Mouse (Mus musculus) cerebellum, adult 11 months (tissue): ENCODE measurements around the gene Gdpd3.
A peak's percentile ranks its signal among the peaks of the same experiment; 100 is the strongest.

Source experiments
- DNase-seq: peaks from one replicate; pipeline ENCODE4 v3.0.0; 2022

Gdpd3 gene

DNA sequence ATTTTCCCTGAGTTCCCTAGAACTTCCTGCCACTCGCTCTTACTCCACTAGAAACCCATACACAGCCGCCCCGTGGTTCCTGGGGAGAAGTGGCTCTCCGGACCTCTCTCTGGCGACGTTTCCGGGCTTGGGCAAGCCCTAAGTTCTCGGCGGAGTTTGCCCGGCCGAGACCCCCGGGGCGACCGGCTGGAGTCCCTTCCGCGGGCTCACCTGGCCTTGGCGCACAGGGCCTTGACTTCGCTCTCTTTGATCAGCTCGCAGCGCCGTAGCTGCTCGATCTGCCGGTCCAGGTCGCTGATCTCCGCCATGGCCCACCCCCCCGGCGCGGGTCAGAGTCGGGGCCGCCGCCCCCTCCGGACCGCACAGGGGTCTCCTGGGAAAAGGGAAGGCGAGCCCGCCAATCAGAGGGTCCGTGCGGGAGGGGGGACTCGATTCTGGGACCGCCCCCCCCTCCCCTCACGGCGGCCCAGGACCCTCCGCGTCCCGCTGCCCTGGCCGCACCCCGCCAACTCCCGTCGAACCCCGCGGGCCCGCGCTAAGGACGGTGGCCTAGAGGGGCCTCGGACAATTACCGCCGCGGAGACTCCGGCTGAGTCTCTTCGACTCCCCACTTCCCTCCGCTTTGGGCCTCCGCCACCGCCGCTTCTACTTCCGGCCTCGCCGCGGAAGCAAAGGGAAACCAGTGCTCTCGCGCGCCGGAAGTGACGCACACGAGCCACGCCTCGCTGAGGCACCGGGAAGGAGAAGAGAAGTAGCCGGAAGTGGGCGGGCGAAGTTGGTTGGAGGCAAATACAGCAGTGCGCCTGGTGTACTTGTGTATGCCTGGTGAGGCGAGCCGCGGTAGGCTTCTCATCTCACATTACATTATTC lies 26.0 kb downstream of the Gdpd3 start, which contains the start of gene Ppp4c:
Ppp4c (minus strand) TSS at position 646 of the 870 bp plus-strand sequence.
- peak; percentile 93 for DNase-seq

GRCm38 (mm10) chr7:126792721-126793443 lies 26.7 kb downstream of the Gdpd3 start:
- DNase-seq: no peak

- no peak for DNase-seq
These were observed 27.5 kb downstream of the Gdpd3 start for GRCm38 (mm10) chr7:126793456-126794270.

GRCm38 (mm10) chr7:126794271-126794605 lies 28.1 kb downstream of the Gdpd3 start:
- DNase-seq: no peak

DNA sequence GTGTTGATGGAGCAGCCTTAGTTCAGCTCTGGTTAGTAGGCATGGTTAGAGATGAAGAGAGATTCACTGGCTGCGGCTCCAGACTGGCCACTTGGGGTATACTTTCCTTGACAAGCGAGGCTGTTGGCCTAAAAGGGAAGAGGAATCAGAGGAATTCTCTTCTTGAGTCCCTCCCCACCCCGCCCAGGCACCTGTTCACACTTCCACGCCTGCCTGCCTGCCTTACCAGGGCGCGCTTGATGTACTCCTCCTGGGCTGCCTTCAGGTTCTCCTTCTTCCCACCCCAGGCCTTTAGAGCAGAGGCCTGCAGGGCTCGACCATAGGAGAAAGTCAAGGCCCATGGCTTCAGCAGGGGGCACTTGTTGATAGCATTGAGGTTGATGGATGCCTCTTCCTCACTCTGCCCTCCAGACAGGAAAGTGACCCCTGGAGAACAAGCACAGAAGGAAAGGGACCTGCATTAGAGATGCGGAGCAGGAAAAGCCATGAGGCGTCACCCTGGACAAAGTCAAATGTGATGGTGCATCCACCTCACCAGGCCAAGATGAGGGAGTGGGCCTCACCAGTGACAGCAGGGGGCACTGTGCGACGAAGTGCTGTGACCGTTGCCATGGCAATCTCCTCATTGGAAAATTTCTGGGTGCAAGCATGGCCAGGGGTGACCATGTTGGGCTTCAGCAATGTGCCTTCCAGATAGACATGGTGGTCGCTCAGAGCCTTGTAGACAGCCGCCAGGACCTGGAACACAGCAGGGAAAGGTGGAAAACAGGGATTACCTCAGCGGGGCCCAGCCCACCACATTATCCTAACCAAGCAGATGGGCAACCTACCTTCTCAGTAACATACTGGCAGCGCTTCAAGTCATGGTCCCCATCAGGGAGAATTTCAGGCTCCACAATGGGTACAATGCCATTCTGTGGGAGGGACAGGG lies 29.5 kb downstream of the Gdpd3 start:
- DNase-seq: no peak

GRCm38 (mm10) chr7:126796350-126796932 lies 30.3 kb downstream of the Gdpd3 start:
- DNase-seq: peak; percentile 64

DNA sequence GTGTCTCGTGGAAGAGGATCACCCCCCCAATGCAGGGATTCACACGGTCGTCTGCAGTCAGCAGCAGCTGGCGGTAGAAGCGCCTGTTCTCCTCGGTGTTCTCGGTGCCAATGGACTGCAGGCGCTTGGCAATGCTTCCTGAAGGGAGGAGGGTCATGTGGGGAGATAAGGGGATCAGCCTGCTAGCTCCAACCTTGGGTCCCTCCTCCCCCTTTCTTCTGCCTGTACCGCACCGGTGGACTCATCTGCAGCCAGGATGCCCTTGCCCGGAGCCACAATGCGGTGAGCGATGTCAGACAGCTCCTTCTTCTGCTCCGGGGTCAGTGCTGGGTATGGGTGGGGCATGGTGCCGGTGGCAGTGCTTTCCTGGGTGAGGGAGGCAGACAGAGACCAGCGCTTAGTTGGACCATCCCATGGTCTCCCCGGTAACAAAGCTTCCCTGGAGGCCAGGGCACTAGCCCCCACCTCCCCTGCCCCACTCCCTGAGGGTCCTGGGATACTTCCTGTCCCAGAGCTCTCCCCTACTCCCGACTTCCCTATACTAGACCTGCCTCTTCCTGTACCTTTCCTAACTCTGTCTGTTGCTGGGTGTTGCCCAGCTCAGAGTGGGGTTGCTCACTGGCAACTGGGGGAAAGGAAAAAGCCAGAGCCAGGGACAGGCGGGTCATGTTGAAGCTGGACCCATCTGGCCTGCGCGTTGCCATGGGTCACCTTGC lies 31.4 kb downstream of the Gdpd3 start, which contains the start of gene Fam57b:
Fam57b (plus strand) TSS at position 258 of the 716 bp plus-strand sequence.
- DNase-seq: peak; percentile 52

DNA sequence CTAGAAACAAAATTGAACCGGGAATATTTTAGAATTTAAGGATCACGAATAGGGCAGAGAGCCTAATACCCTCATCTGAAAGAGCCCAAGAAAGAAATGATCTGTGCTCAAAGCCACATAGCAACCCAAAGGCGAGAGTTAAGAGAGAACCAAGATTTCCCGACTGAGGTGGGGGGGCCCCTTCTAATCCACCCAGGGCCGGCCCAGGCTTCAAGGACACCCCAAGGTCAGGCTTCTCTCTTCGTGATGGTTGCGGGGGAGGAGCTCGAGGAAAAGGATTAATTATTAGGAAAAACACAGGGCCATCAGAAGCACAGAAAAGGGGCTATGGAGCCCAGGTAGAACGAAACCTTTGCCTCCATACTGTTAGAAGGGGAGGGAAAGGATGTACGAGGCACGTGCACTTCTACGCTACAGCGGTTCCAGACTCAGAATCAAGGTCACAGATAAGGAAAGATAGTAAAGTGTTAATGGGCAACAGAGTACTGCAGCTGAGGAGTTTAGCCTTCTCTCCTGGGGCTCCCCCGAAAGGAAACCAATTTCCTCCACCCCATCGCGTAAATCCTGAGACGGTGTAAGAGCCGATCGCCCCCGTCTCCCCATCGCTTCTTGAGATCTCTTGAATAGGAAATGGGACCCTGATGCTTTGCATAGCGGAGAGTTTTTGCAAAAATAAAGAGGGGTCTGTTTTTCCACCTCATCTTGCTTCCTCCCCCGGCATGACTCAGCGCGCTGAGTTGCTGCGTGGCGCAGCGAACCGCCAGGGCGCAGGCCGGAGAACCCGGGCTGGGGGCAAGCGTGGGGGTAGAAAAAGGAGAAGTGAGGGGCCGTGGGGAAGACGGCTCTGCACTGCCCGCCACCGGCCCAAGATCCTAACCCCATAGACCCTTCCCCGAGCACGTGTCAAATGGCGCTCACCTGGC lies 32.3 kb downstream of the Gdpd3 start:
- peak; percentile 49 for DNase-seq

DNA sequence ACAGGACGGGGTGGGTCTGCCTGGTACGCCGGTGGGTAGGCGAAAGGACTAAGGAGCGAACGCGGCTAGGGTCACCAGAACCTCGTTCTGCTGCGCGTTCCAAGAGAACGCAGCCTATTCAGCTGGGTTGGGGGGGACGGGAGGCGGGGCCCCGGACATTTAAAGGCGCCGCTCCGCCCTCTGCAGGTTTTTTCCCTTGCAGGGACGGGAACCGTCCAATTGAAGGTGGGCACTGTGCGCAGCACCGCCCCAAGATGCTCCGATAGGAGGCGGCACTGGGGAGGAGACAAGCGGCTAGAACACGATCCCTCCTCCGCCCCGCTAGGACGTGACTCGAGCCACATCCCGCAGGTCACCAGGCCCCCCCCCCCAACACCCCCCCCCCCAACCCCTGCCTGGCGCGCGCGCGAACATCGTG lies 32.9 kb downstream of the Gdpd3 start:
- peak; percentile 97 for DNase-seq

DNA sequence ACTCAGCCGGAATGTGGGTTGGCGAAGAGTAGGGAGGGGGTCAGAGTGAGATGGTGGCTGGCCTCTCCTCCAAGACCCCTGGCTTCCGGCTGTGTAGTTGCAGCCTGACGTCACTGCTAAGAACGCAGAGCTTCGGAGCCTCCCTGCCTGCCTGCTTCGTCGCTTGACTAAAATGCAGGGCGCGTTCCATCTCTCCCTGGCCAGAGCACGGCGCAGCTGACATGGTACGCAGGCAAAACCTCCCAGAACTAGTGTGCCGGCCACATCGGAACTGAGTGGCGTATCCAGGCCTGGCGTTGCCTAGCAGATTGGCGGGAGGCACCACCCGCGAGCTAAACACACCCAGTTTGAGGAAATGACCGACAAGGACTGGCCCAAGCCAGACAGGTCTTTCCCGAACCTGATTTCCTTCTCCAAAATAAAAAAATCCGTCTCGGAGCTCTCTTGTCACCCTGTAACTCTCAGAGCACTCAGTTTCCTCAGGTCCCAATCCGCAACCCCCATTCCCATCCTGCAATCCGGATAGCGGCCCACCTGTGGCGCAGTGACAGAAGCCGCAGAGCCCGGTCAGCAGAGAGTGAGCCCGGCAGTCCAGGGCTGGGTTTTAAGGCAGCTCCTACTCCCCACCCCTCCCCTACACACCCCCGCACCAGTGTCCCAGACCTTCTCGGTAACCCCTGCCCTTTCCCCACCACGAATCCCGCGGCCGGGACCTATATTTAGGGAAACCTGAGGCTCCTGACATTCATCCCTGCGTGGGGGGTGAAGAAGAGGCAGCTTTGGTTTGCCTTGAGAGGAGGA lies 33.5 kb downstream of the Gdpd3 start:
- DNase-seq: peak; percentile 76

DNA sequence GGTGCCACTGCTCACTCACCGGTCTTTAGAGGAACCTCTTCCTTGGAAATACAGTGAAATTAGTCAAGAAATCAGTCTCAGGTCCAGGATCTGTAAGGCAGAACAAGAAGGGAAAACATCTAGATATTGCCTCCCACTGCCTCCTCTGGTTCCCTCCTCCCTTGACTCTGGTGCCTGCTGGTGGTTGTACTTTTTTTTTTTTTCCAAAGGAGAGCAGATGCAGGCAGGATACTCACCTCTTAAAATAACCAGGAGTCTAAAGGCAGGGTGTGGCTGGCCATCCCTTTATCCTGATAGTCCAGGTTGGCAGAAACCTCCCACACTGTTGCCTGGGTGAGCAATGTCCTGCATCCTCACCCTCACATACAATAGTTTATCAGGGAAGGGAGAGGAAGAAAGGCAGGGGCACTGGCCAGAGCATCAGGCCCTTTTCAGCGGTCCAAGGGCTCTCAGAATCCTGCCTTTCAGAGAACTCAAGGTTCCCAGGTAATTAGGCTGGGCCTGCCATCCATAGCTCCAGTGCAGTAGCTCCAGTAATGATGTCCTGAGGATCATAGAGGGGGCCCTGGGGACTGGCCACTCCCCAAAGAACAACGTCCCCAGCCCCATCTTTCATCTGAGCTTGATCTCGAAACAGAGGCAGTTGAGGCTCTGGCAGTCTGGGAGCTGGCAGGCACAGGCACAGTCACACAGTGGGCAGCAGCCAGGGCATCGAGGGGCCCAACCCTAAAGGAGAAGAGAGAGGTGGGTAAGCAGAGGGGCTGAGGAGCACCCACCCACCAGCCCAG lies 34.3 kb downstream of the Gdpd3 start:
- DNase-seq: no peak

GRCm38 (mm10) chr7:126801057-126801422 lies 34.9 kb downstream of the Gdpd3 start:
- DNase-seq: no peak

GRCm38 (mm10) chr7:126802134-126802889 lies 36.2 kb downstream of the Gdpd3 start:
- no peak for DNase-seq

GRCm38 (mm10) chr7:126803181-126803580 lies 37.0 kb downstream of the Gdpd3 start:
- no peak for DNase-seq

DNA sequence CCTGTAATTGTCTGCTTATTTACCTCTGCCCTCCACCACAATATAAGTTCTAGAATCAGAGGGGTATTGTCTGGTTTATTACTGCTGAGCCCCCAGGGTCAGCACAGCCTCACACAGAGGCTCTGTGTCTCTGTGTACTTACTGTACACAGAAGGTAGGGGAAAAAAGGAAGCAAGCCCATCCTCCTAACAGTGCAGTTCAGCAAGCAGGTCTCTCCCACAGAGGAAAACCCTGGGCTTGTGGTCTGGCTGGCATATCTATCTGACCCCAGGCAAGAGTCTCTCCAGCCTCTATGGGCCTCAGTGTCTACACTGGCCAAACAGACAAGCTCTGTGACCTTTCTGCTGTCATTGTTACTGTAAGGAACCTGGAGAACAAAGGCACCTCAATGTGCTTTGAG lies 37.6 kb downstream of the Gdpd3 start:
- no peak for DNase-seq

DNA sequence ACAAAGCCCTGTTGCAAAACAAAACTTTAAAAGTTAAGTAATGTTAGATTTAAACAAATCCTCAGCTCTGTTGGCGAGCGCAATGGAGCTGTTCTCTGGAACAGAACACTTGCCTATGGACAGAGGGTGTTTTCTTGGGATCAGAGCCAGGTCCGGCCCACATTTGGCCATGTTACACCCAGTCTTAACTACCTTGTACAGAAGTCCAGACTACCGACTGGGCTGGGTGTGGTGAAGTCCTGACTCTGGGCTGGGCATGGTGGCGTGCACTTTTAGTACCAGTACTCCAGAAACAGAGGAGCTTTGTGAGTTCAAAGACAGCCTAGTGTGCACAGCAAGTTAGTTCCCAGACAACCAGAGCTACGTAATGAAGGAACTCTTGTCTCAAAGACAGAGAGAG lies 40.8 kb downstream of the Gdpd3 start:
- no peak for DNase-seq

GRCm38 (mm10) chr7:126807405-126807804 lies 41.3 kb downstream of the Gdpd3 start:
- DNase-seq: no peak
